Mouse (Mus musculus): ENCODE results near the gene Gm2663. TPM values are rescaled to one million over a fixed set of nuclear protein-coding genes. Genes with fewer than 3 reads are reported as not detected.

The Gm2663 gene
- not detected in 4 replicates for total RNA-seq (2023; ENCODE audit: inconsistent age)

DNA sequence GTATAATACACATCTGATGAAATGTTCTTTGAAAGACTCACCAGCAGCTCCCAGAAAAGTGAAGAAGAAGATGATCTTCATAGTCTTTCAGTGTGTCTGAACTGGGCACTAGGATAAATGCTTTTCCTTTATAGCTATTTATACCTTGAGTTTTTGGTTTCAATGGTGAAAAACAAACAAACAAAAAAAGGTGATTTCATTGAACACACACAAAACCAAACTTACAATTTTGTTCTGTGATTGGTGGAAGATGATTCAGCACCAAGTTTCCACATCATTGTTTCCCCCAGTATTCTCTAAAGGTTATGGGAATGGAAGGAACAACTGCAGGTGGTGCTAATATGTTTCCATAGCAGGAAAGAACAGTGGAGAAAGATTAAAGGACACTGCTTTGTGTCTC lies at the start of gene Gm2663:
Gene Gm2663, minus strand, starts transcription at position 101 of the 400 bp plus-strand sequence.

DNA sequence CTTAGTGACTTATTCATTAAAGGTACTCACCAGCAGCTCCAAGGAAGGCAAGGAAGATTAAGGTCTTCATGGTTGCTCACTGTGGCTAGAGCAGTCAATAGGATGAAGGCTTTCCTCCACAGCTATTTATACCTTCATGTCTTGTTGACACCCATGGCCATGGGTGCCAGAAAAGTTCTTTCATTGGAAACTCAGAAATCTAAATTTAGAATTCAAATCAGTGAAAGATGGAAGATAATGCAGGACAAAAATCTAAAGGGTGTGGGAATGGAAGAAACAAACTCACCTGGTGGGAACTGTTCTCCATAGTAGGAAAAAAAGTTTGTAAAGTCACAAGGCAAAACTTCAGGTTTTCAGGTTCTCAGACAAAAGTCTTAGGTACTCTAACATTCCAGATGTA lies 36.1 kb upstream of the Gm2663 start, which contains the start of gene 2210010C04Rik:
Gene 2210010C04Rik, minus strand, starts transcription at position 101 of the 400 bp plus-strand sequence.

DNA sequence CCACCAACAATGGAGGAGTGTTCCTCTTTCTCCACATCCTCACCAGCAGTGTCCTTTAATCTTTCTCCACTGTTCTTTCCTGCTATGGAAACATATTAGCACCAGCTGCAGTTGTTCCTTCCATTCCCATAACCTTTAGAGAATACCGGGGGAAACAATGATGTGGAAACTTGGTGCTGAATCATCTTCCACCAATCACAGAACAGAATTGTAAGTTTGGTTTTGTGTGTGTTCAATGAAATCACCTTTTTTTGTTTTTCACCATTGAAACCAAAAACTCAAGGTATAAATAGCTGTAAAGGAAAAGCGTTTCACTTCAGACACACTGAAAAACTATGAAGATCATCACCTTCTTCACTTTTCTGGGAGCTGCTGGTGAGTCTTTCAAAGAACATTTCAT lies 34.8 kb downstream of the Gm2663 start, which contains the start of gene 1810009J06Rik:
Gene 1810009J06Rik, plus strand, starts transcription at position 301 of the 400 bp plus-strand sequence.

GRCm38 (mm10) chr6:40951770-40952169 lies 47.5 kb downstream of the Gm2663 start, which contains the start of gene Gm4744:
TSS of gene Gm4744 (minus strand) at chr6:40951870.

Other genes starting within 250 kb of the Gm2663 start
- not detected in 4 replicates for gene Moxd2, start 112.0 kb downstream of the Gm2663 start, total RNA-seq (2023; ENCODE audit: inconsistent age)
- not detected in 4 replicates for gene Prss58, start 99.1 kb downstream of the Gm2663 start, total RNA-seq (2023; ENCODE audit: inconsistent age)
- gene 1700074P13Rik, start 58.9 kb downstream of the Gm2663 start, total RNA-seq (2023; ENCODE audit: inconsistent age): not detected in 4 replicates
- gene Gm4744, start 47.6 kb downstream of the Gm2663 start, total RNA-seq (2023; ENCODE audit: inconsistent age): not detected in 4 replicates
- gene 1810009J06Rik, start 34.7 kb downstream of the Gm2663 start, total RNA-seq (2023; ENCODE audit: inconsistent age): not detected in 4 replicates
- 0.61 to 1.1 TPM in 2 of 4 replicates, not detected in the others for gene 2210010C04Rik, start 36.0 kb upstream of the Gm2663 start, total RNA-seq (2023; ENCODE audit: inconsistent age)